Mouse (Mus musculus) neutrophil, adult 5-6 weeks (primary cell): ENCODE measurements around the gene Dlgap4. TPM values are rescaled to one million over a fixed set of nuclear protein-coding genes. Genes with fewer than 3 reads are reported as not detected.

ENCODE experiments used
- ATAC-seq: fragments of 151-379, 151-347 bp; 2 replicates; pipeline ENCODE4 v1.8.0; 2017; ENCODE audit warnings: mild to moderate bottlenecking, moderate TSS enrichment; ENCODE audit not compliant: insufficient number of reproducible peaks, poor library complexity, low FRiP score, severe bottlenecking; ENCODE audit errors: extremely low read depth
- total RNA-seq: library from RNA; stranded (forward); fragments of 200-1000 nt; gene quantifications from 2 replicates; pipeline ENCODE4 v1.2.3, GENCODE M21; 2017

Dlgap4 gene
- total RNA-seq, 1 experiment from 2014 or later: 90.3 TPM

- no peak for ATAC-seq
These were observed 148.2 kb downstream of the Dlgap4 start for GRCm38 (mm10) chr2:156761521-156762278.

- no peak for ATAC-seq
These were observed 149.0 kb downstream of the Dlgap4 start for GRCm38 (mm10) chr2:156762499-156762898.

- ATAC-seq: no peak
These were observed 149.6 kb downstream of the Dlgap4 start for GRCm38 (mm10) chr2:156763101-156763500.

GRCm38 (mm10) chr2:156764022-156764421, 150.5 kb downstream of the Dlgap4 start:
- no peak for ATAC-seq

GRCm38 (mm10) chr2:156764747-156765146, 151.2 kb downstream of the Dlgap4 start:
- no peak for ATAC-seq

GRCm38 (mm10) chr2:156765593-156765992, 152.1 kb downstream of the Dlgap4 start:
- ATAC-seq: no peak

GRCm38 (mm10) chr2:156766227-156767019, 152.9 kb downstream of the Dlgap4 start:
- no peak for ATAC-seq

GRCm38 (mm10) chr2:156767108-156767507, 153.6 kb downstream of the Dlgap4 start:
- no peak for ATAC-seq

- ATAC-seq: no peak
These were observed 155.8 kb downstream of the Dlgap4 start for GRCm38 (mm10) chr2:156769274-156769673.

- no peak for ATAC-seq
These were observed 160.0 kb downstream of the Dlgap4 start for GRCm38 (mm10) chr2:156773470-156773869.

- no peak for ATAC-seq
These were observed 160.7 kb downstream of the Dlgap4 start for GRCm38 (mm10) chr2:156774035-156774737.

GRCm38 (mm10) chr2:156774738-156775454, 161.4 kb downstream of the Dlgap4 start, which contains the start of gene Myl9:
Gene Myl9, plus strand, starts transcription at chr2:156775420.
- no peak for ATAC-seq

GRCm38 (mm10) chr2:156775455-156776435, 162.2 kb downstream of the Dlgap4 start:
- ATAC-seq: no peak

- no peak for ATAC-seq
These were observed 163.4 kb downstream of the Dlgap4 start for GRCm38 (mm10) chr2:156776907-156777306.

GRCm38 (mm10) chr2:156777326-156778004, 164.0 kb downstream of the Dlgap4 start:
- ATAC-seq: no peak

- ATAC-seq: no peak
These were observed 165.1 kb downstream of the Dlgap4 start for GRCm38 (mm10) chr2:156778571-156778970.

- no peak for ATAC-seq
These were observed 165.5 kb downstream of the Dlgap4 start for GRCm38 (mm10) chr2:156779036-156779435.
